Mouse (Mus musculus) olfactory bulb, adult 2 months (tissue): ENCODE results near the gene Smad6.

Experiments used
- CTCF ChIP-seq: fragments of 200-500 bp; IDR thresholded peaks from 2 replicates; pipeline ENCODE4 v1.5.1; 2012; ENCODE audit warnings: low read depth, mild to moderate bottlenecking, low read length, moderate library complexity; ENCODE audit not compliant: insufficient read depth
- POLR2A ChIP-seq: fragments of 200-500 bp; IDR thresholded peaks from 2 replicates; pipeline ENCODE4 v1.6.1; 2012; ENCODE audit warnings: mild to moderate bottlenecking, low read depth, low read length, moderate library complexity; ENCODE audit not compliant: insufficient read depth

DNA sequence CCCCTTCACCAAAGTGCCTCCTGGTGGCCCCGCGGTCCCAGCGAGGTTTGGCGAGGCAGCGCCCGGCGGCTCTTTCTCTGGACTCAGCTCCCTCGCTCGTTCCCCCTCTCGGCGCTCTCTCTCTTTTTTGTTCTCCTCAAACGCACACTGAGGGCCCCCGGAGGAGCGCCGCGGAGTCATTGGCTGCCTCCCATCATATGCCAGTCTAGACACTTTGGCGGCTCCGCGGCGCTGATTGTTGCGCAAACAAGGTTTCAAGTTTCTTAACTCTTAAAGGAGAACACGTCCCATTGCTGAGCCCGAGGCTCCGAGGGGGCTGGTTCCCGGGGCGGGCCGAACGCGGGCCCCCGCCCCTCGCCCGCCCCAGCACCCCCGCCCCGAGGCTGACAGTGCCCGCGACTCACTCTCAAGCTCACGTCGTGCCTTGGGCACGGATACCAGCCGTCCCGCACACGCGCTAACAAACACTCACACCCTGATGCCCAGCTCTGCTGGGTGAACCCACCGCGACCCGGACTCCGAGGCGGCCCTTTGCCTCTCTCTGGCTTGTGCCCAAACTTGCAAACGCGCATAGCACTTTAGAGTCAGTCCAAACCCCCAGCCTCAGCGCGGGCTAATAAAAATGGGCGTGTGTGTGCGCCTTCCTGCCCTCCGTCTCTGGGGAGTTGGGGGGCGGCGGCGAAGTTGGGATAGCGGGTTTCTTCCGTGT, at the start of gene Smad6:
- TF ChIP-seq CTCF (no peak), POLR2A (no peak)
